Mouse (Mus musculus): Measurements from ENCODE around the gene Hivep3. TPM values are rescaled to one million over a fixed set of nuclear protein-coding genes. Genes with fewer than 3 reads are reported as not detected.

Hivep3 gene
- polyA plus RNA-seq, 1 experiment, result 23.1 TPM

- 74% methylated on average over 11 of the region's 11 CpGs for whole genome bisulfite sequencing
- no peak for TF ChIP-seq POLR2A (IDR thresholded peaks at IDR 0.05; ENCODE audit: borderline replicate concordance, extremely low read depth, low read depth, low read length)
- no peak for TF ChIP-seq CTCF (IDR thresholded peaks at IDR 0.05; ENCODE audit: insufficient read depth, low read length)
- Histone ChIP-seq H3K4me1 (ENCODE audit: control insufficient read depth, insufficient read depth, low read length) (no peaks in the 10 kb centered on the region), H3K4me3 (replicated peaks; ENCODE audit: extremely low read depth, low read depth, low read length) (no peak overlapping the region)
- DNase-seq, result no peak
Observed at GRCm38 (mm10) chr4:120053026-120054005, 319.7 kb downstream of the Hivep3 start.

- no peak for DNase-seq
- Histone ChIP-seq H3K4me3 (replicated peaks; ENCODE audit: extremely low read depth, low read depth, low read length) (no peak overlapping the region), H3K4me1 (ENCODE audit: control insufficient read depth, insufficient read depth, low read length) (no peaks in the 10 kb centered on the region)
- 60% methylated on average over 9 of the region's 9 CpGs for WGBS
- TF ChIP-seq POLR2A (IDR thresholded peaks at IDR 0.05; ENCODE audit: borderline replicate concordance, extremely low read depth, low read depth, low read length), result no peak
- TF ChIP-seq CTCF (IDR thresholded peaks at IDR 0.05; ENCODE audit: insufficient read depth, low read length), result no peak
Observed at GRCm38 (mm10) chr4:120054145-120054544, 320.6 kb downstream of the Hivep3 start.

DNA sequence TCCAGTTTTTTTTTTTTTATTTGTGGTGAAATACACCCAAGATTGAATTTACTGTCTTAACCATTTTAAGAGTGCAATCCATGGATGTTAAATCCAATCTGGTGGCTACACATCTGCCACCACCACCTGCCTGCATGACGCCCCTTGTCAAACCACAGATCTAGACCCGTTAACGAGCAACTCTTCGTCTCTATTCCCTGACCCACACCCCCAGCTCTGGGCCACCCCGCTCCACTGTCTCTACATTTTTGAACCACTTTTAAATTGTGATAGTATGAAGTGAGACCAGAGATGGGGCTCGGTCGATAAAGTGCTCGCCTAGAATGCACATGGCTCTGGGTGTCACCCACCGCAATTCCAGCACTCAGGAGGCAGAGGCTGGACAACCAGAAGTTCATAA, 322.9 kb downstream of the Hivep3 start:
- Histone ChIP-seq H3K4me1 (ENCODE audit: control insufficient read depth, insufficient read depth, low read length) (no peaks in the 10 kb centered on the region), H3K4me3 (replicated peaks; ENCODE audit: extremely low read depth, low read depth, low read length) (no peak overlapping the region)
- 91% methylated on average over 9 of the region's 9 CpGs for WGBS
- TF ChIP-seq POLR2A (IDR thresholded peaks at IDR 0.05; ENCODE audit: borderline replicate concordance, extremely low read depth, low read depth, low read length) (no peak), CTCF (IDR thresholded peaks at IDR 0.05; ENCODE audit: insufficient read depth, low read length) (no peak)
- DNase-seq, result no peak

GRCm38 (mm10) chr4:120057529-120057928, 323.9 kb downstream of the Hivep3 start:
- WGBS, result 77% methylated on average over 8 of the region's 8 CpGs
- DNase-seq, result no peak
- TF ChIP-seq CTCF (IDR thresholded peaks at IDR 0.05; ENCODE audit: insufficient read depth, low read length) (no peak), POLR2A (IDR thresholded peaks at IDR 0.05; ENCODE audit: borderline replicate concordance, extremely low read depth, low read depth, low read length) (no peak)
- Histone ChIP-seq H3K4me3 (replicated peaks; ENCODE audit: extremely low read depth, low read depth, low read length) (no peak overlapping the region), H3K4me1 (ENCODE audit: control insufficient read depth, insufficient read depth, low read length) (no peaks in the 10 kb centered on the region)

- DNase-seq, result no peak
- 88% methylated on average over 3 of the region's 3 CpGs for WGBS
- H3K4me3 ChIP-seq (replicated peaks; ENCODE audit: extremely low read depth, low read depth, low read length), result no peak overlapping the region
- no peak for TF ChIP-seq POLR2A (IDR thresholded peaks at IDR 0.05; ENCODE audit: borderline replicate concordance, extremely low read depth, low read depth, low read length)
- no peak for TF ChIP-seq CTCF (IDR thresholded peaks at IDR 0.05; ENCODE audit: insufficient read depth, low read length)
- H3K4me1 ChIP-seq (ENCODE audit: control insufficient read depth, insufficient read depth, low read length), result no peaks in the 10 kb centered on the region
Observed at GRCm38 (mm10) chr4:120058157-120058556, 324.6 kb downstream of the Hivep3 start.

GRCm38 (mm10) chr4:120058794-120059193, 325.2 kb downstream of the Hivep3 start:
- DNase-seq, result no peak

GRCm38 (mm10) chr4:120061727-120062126, 328.1 kb downstream of the Hivep3 start:
- 78% methylated on average over 6 of the region's 6 CpGs for whole genome bisulfite sequencing
- DNase-seq, result no peak
- TF ChIP-seq CTCF (IDR thresholded peaks at IDR 0.05; ENCODE audit: insufficient read depth, low read length), result no peak
- no peak for TF ChIP-seq POLR2A (IDR thresholded peaks at IDR 0.05; ENCODE audit: borderline replicate concordance, extremely low read depth, low read depth, low read length)
- no peak overlapping the region for H3K4me3 ChIP-seq (replicated peaks; ENCODE audit: extremely low read depth, low read depth, low read length)
- no peaks in the 10 kb centered on the region for H3K4me1 ChIP-seq (ENCODE audit: control insufficient read depth, insufficient read depth, low read length)

More at GRCm38 (mm10) chr4:120058794-120059193, 325.2 kb downstream of the Hivep3 start:
- Histone ChIP-seq H3K4me3 (replicated peaks; ENCODE audit: extremely low read depth, low read depth, low read length) (no peak overlapping the region), H3K4me1 (ENCODE audit: control insufficient read depth, insufficient read depth, low read length) (no peaks in the 10 kb centered on the region)
- TF ChIP-seq CTCF (IDR thresholded peaks at IDR 0.05; ENCODE audit: insufficient read depth, low read length), result no peak
- TF ChIP-seq POLR2A (IDR thresholded peaks at IDR 0.05; ENCODE audit: borderline replicate concordance, extremely low read depth, low read depth, low read length), result no peak
- WGBS, result 58% methylated on average over 10 of the region's 10 CpGs

GRCm38 (mm10) chr4:120062198-120062597, 328.6 kb downstream of the Hivep3 start:
- Histone ChIP-seq H3K4me3 (replicated peaks; ENCODE audit: extremely low read depth, low read depth, low read length) (no peak overlapping the region), H3K4me1 (ENCODE audit: control insufficient read depth, insufficient read depth, low read length) (no peaks in the 10 kb centered on the region)
- no peak for TF ChIP-seq POLR2A (IDR thresholded peaks at IDR 0.05; ENCODE audit: borderline replicate concordance, extremely low read depth, low read depth, low read length)
- TF ChIP-seq CTCF (IDR thresholded peaks at IDR 0.05; ENCODE audit: insufficient read depth, low read length), result no peak
- 70% methylated on average over 6 of the region's 6 CpGs for WGBS
- no peak for DNase-seq

DNA sequence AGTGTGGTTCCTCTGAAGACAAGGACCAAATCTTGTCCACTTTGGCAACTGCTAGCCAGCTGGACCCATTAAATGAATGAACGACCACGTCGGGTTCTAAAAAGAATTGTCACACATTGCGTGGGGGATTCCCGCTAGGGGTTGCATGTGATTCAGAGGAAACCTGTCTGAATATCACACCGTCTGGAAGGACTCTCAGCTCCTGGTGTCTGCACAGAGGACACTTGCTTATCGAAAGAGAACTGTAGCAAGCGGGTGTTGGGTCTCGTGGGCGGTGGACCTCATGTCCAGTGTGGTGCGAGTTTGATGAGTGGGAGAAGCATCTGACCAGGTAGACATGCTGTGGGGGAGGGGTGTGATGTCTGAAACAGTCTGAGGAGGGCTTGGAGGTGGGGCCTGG, 329.2 kb downstream of the Hivep3 start:
- WGBS, result 90% methylated on average over 11 of the region's 11 CpGs

More for the DNA sequence above, 329.2 kb downstream of the Hivep3 start:
- no peak for DNase-seq
- no peak overlapping the region for H3K4me3 ChIP-seq (replicated peaks; ENCODE audit: extremely low read depth, low read depth, low read length)
- H3K4me1 ChIP-seq (ENCODE audit: control insufficient read depth, insufficient read depth, low read length), result no peaks in the 10 kb centered on the region
- TF ChIP-seq CTCF (IDR thresholded peaks at IDR 0.05; ENCODE audit: insufficient read depth, low read length) (no peak), POLR2A (IDR thresholded peaks at IDR 0.05; ENCODE audit: borderline replicate concordance, extremely low read depth, low read depth, low read length) (no peak)

Measured in lung, adult 2 months (tissue).